Mouse (Mus musculus) thymus, adult 18-20 months (tissue): ENCODE data around the gene Nr1d1.

Source experiments
- DNase-seq, 2 experiments: peaks; one replicate each; pipeline ENCODE4 v3.0.0; 2022; ENCODE audit warnings: mixed read lengths in 2 of 2

Nr1d1 gene

DNA sequence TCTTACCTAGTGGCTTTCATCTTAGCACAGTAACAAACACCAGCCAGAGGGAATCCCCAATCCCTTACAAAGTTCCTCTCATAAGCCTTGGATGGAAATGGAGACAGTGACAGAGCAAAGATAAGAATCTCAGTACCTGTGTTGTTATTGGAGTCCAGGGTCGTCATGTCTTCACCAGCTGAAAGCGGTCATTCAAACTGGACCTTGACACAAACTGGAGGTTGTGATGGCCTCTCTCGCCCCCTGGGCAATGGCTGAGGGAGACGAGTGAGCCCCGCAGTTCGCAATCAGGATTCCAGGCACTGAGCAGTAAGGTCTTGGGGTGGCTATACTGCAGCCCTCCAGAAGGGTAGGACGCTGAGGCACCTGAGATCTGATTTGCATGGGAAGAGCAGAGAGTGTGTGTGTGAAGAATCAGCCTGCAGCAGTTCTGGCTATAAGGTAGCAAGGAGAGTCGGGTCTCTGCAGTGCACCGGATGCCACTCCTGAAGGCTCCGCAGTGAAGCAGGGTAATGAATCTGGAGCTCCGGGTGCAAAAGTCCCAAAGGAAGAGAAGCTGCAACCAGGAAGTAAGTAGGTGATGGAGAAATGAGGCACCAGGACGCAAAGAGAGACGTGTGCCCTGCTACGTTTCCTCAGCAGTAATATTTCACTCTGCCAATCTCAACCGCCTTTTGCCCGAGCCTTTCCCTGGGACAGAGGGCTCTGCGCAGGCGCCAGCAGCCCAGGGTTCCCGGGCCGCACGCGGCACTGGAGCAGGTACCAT lies at the start of gene Nr1d1:
TSS of gene Nr1d1 (minus strand) at position 752 of the 766 bp plus-strand sequence.
- no peak for DNase-seq

DNA sequence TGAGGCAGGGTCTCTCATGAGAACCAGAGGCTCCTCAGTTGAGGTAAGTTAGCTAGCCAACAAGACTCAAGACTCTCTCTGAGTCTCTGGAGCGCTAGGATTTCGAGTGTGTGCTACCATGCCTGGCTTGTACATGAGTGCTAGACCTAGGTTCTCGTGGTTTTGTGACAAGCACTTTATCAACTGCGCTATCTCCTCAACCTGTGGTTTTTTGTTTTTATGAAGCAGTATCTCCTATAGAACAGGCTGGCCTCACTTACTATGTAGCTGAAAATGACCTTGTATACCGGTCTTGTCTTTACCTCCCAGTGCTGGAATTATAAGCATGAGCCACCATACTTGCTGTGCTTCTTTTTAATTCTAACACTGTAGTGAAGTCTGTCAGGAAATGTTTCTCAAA lies 45.8 kb upstream of the Nr1d1 start:
- no peak for DNase-seq

DNA sequence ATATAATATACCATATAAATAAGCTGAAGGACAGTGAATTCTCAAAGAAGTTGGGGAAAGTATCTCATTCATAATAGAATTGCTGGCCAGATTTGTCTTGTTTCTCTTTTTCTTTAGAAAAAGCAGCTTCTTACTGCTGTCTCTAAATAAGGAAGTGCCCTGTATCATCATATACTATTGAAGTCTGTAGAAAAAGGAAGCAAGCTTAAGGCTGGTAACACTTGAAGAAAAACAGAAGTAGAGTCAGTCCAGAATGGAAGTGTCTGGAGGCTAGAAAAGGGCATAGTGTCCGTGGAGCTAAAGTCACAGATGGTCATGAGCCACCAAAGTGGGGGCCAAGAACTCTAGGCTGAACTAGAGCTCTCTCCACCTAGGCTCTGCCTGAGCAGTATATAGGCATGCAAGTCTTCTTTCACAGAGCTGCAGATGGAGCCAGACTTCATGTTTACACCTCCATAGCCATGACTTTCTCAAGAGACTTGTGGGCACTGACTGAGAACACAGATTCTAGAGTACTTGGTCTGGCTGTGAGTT lies 41.6 kb upstream of the Nr1d1 start:
- DNase-seq, result no peak

DNA sequence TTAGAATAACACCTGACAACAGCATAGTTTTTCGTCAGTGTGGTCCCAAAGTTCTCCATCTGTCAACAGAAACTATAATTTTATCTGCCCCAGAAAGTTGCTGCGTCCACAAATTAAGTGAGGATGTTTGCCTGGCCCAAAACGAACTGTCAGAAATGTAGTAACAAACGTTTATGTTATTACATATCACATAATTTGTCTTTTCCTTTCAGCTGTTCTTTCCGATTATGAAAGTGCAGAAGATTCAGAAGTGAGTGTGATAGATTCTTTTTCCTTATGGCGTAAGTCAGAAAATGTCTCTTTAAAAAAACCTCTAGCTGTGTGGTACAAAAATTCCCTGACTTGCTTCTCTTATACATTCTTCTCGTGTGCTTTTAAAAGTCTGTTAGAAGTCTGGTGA lies 35.6 kb upstream of the Nr1d1 start:
- no peak for DNase-seq

DNA sequence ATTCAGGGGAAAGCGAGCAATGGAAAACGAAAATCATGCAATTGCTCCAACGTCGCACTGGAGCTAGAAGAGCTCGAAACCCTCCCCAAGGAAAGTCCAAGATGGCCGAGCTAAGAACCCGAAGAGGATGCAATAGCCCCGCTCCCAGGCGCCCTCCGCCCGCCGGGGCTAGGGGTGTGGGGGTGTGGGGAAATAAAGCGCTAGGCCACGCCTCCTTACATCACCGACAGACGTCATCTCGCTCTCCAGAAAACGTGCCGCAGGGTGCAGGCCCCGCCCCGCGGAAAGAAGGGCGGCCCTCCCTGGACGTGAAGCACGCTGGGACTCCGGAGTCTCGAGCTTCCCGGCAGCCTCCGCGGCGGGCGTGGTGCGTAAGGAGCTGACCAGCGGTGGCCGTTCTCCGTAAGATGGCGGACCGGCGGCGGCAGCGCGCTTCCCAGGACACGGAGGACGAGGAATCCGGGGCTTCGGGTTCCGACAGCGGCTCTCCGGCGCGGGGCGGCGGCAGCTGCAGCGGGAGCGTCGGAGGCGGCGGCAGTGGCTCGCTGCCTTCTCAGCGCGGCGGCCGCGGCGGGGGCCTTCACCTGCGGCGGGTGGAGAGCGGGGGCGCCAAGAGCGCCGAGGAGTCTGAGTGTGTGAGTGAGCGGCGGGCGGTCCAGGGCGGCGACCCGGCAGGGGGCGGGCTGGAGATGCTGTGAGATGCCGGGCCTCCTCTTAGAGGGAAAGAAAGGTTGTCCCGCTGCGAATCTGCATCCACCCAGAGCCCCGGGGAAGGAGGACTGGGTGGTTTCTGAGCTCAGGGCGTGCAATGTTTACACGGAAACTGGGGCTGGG lies 34.5 kb upstream of the Nr1d1 start:
- DNase-seq, result peak; percentile 97 to 98

DNA sequence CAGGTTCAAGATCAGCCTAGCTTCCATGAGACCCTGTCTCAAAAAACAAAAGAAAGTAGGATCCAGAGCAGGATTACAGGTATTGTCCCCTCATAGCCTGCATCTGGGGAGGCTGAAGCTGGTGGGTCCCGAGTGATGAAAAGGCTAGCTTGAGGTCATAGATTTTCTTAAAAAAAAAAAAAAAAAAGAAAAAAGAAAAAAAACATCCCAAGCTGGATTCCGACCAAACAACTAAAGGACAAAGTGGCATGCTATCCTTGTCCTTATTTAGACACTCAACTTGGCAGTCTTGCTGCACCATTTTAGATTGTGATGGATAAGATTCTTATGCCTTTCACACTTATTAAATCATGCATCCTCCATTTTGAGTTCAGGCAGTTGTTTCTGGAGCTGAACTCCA lies 33.3 kb upstream of the Nr1d1 start:
- DNase-seq, result no peak

DNA sequence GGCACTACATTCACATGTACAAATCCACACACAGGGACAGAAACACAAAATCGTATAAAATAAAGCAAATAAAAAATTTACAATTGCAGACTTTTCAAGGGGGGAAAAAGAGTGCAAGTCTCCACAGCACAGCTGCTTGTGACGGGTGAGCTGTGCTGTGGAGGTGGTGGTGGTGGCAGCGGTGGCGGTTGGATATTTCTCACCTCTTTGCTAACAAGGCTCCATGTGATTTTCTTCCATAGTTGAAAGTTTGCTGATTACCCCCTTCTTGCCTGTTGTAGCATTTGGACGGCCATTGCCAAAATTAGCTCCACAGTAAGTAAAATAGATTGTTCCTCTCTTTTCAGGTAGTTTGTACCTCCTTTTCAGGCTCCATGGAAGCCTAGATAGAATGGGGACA lies 29.5 kb upstream of the Nr1d1 start, which contains the start of gene Casc3:
TSS of gene Casc3 (plus strand) at position 301 of the 400 bp plus-strand sequence.
- DNase-seq, result no peak

DNA sequence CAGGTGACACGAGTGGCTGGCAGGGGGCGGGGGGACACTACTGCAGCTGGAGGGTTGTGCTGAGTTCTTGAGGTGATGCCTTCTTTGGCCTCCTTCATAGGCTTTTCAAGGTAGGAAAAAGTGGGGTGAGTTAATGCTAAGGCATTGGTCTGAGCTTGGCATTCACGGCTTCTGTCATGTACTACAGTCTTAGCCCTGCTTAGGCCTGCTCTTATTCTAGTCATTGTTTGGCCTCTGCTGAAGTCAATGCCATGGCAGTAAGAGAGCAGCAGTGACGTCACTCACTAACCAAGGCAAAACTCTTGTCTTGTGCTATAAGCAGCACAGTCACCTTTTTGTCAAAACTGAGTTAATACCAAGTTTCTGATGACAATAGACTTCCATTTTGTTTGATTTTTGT lies 22.8 kb upstream of the Nr1d1 start:
- DNase-seq, result no peak

DNA sequence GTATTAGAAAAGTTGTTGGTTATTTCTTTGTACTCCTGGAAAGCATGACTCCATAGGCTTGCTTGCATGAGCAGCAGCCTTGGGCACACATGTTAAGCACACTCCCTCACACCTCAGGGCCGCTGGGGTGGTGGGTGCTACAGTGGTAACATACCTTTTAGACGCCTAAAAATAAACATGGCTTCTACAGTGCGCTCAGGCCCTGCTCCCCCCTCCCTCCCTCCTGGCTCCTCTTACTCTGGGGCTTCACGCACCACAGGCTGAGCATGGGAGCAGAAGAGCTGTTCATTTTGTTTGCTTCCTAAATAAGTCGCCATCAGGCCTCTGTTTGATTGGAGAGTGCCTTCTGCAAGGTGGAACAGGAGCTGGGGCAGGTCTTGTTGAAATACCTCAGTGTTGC lies 22.2 kb upstream of the Nr1d1 start:
- peak in 1 of 2 experiments; percentile 17 for DNase-seq

DNA sequence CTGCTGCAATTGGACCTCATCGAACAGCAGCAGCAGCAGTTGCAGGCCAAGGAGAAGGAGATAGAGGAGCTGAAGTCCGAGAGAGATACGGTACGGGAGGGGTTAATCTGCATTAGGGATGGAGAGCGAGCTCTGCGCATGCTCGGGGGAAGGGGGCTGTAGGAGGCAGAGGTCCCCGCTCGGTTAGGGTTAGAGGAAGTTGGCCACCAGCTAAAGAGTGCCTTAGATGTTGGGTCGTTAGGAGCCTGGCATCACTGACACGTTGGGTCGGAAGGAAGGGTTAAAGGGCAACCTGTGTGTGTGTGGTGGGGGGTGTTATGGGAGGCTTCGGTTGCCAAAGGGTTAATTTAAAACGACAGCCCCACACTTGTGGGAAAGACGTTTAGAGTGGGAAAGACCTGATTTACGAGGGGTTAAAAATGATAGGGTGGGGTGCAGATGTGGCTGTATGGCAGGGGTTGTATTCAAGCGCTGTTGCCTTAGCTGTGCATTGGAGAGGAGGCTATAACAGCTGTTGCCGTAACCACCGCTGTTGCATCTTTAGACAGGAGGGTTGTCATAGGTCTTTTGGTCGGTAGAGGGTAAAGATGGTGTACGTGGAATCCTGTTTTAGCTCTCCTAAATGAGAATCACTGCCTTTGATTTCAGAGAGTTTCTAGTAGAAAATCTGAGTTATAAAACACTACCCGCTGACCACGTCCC lies 21.5 kb upstream of the Nr1d1 start:
- peak; percentile 56 to 71 for DNase-seq

DNA sequence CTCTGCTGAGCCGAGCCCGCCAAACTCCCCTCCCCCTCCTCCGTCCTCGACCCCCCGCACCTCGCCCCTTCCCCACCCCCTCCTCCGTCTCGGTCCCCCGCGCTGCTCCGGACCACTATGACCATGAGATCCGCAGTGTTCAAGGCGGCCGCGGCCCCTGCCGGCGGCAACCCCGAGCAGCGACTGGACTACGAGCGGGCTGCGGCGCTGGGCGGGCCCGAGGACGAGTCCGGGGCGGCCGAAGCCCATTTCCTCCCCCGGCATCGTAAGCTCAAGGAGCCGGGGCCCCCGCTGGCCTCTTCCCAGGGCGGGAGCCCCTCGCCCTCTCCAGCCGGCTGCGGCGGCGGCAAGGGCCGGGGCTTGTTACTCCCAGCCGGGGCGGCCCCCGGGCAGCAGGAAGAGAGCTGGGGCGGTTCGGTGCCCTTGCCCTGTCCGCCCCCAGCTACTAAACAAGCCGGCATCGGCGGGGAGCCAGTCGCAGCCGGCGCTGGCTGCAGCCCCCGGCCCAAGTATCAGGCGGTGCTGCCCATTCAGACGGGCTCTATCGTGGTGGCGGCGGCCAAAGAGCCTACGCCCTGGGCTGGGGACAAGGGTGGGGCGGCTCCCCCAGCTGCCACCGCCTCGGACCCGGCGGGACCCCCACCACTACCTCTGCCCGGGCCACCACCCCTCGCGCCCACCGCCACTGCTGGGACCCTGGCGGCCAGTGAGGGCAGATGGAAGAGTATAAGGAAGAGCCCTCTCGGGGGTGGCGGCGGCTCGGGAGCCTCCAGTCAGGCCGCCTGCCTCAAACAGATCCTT lies 20.8 kb upstream of the Nr1d1 start:
- DNase-seq, result peak; percentile 39 to 46

DNA sequence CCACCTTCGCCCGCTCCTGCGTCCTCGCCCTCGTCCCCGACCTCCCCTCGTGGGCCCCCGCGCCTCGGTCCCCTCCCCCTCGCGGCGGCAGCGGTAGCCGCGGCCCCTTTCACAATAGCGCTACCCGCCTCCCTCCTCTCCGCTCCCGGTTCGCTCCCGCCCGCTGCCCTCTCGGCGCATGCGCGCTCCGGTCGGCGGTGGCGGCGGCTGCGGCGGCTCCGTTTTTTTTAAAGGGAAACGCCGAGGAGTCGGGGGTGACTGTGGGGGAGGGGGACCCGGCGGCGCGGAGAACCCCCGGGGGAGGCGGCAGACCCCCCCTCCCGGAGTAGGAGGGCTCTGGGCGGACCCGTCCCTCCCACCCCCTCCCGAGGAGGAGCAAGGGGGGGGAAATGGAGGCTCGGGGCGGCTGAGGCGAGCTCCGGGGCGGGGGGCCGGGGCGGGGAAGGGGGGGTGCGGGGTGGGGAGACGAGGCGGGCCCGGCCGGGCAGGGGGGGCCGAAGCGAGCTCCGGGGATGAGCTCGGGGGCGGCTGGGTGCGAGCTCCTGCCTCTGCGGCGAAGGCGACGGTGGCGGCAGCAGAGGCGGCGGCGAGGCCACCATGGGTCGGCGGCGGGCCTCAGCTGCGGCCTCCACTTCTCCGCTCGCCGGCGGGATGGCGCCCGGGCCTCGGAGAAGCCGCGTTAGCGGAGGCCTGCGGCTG lies 20.0 kb upstream of the Nr1d1 start, which contains the start of gene Msl1:
TSS of gene Msl1 (plus strand) at position 502 of the 699 bp plus-strand sequence.
- DNase-seq, result peak; percentile 80 to 84

DNA sequence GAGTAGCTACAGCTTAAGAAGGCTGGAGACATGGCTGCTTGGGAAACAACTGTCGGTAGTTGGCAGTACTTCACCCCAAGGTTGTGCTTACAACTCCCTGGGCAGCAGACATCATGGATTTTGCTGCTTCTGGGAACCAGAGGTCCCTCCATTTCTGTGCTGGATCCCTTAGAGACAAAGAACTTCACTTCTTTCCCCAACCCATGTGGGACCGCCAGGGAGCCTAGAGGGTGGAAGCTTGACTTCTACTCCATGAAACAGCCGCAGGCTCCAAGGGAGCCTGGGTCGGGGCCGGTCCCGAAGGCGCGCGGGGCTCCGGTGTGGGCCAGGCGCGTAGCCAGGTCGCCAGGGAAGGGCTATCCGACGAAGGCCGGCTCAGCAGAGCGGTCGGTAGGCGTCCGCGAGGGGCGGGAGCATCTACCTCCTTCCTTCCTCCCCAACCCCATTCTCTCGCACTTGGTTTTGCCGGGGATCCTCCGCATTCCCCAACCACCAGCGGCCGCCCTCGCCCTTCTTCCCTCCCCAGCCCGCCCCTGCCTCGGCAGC lies 19.4 kb upstream of the Nr1d1 start:
- DNase-seq, result no peak

DNA sequence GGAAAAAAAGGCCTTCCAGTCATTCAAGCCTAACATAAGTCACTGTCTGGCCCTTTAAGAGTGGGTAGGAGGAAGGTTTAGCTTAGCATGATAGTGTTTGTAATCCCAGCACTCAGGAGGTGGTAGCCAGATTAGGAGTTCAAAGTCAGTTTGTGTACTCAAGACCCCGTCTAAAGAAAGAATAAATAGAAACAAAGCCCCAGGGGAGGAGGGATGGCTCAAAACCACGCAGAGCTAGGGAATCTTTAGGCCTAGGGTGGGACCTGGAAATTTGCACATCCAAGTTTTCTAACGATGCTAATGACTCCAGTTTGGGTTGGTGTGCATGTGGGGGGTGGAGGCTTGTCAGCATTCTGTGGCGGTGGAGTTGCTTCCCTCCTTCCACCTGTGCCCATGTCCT lies 16.9 kb upstream of the Nr1d1 start:
- no peak for DNase-seq

DNA sequence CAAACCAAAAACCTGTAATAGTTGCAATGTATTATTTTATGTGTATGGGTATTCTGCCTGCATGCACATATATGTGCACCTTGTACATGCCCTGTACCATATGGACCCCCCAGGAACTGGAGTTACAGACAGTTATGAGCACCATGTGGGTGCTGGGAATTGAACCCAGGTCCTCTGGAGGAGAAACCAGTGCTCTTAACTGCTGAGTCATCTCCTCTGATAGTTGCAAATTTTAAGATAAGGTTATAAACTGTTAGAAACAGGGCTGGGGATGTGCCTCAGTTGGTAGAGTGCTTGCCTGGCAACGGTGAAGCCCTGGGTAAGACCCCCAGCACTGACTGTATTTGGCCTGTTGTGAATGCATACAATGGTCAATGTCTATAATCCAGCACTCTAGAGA lies 16.3 kb upstream of the Nr1d1 start:
- DNase-seq, result no peak

DNA sequence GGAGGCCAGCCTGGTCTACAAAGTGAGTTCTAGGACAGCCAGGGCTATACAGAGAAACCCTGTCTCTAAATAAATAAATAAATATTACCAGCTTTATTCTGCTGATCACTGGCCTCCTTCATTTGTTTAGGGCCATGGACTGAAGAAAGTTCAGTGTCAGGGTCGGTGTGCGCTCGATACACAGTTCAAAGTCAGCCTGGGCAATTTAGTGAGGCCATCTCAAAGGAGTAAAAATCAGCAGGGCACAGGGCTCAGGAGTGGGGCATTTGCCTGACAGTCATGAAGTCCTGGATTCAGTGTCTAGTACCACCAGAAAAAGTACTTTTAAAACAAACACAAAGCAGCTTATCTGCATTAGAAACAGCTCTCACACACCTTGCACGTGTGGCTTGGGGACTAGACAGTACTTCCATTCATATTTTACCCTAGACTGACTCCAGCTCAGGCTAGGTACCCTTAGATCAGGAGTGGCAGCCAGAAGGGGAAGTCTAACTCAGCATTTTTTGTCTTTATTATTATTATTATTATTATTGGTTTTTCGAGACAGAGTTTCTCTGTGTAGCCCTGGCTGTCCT lies 15.6 kb upstream of the Nr1d1 start:
- no peak for DNase-seq

DNA sequence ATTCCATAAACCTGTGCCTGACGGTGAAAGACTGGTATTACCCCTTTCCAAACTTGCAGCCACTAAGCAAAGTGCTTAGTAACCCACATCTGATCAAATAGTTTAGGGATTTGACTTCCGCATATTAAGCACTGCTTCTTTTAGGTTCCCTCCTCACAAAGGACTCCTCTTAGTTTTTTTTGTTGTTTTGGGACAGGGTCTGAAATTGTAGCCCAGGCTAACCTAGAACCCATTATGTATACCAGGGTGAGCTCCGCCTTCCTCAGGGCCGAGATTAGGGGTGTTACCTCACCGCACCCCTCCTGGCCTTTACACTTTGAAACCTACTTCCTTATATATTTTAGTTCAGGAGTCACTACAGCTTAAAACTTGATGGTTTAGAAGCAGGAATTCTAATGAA lies 14.7 kb upstream of the Nr1d1 start:
- no peak for DNase-seq

DNA sequence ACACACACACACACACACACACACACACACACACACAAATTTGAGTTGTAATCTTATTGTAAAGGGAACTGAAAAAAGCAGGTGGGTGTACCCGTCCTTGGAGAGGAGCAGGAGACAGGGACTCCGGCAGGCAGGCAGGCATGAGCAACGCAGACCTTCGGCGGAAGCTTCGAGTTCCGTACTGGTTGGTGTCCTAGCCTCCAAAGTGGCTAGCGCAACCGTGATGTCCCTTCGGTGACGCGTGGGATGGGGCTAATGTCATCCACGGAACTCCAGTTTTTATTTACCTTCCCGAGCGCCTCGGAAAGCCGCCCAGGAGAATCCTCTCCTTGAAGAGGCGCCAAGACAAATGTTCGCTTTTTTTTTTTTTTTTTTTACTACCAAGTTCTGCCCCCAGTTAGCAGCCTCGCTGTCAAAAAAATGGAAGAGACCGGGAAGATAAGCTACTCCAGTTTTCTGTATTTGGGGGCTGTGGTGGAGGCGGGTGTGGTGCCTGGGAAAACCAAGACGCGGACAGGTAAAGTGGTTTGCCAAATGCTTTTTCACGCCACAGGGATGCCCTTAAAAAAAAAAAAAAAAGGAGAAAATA lies 14.2 kb upstream of the Nr1d1 start:
- no peak for DNase-seq

DNA sequence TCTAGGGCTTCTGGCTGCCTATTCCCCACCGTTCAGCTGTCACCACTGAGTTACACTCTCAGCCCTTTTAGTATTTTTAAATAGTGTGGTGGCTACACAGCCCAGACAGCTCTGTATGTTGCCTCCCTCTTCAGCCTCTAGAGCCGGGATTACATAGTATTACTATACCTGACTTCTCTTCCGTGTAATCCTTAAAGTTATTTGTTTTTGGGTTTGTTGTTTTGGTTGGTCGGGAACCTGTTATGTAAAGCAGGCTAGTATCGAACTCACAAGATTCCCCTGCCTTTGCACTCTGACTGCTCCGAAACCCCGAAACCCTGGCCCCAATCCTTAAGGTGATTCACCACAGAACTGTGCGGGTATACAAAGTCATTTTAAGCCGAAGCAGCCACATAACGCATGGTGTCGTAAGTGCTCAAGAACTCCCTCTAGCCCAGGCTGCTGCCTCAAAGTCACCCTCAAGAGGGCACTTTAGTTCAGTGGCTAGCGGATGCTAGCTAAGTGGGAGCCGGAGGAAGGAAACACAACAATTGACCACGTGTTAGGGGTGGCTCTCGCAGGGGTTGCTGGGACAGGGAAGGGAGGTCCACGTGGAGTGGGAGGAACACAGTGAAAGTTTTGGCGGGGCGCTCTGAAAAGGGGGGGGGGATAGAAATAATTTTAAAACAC lies 13.6 kb upstream of the Nr1d1 start:
- peak; percentile 82 to 90 for DNase-seq

DNA sequence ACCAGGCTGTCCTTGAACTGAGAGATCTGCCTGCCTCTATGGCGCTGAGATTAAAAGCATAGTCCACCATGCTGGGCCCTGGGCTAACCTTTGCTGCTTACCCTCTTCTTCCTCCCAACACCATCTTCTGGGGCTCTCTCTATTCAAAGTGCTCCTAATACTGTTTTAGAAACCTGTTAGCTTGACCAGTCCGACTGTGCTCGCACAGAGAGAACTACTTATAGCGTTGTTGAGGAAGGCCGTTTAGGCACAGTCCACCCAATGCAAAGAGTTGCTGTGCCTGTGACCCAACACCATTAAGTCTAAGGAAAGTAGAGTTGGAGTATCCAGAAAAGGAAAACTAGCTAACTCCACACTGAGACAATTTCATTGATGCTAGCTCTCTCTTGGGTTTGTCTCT lies 13.0 kb upstream of the Nr1d1 start:
- no peak for DNase-seq
